Mouse (Mus musculus) hindbrain, embryonic 14.5 days (tissue): ENCODE results near the gene Akap1. TPM values are rescaled to one million over a fixed set of nuclear protein-coding genes. Genes with fewer than 3 reads are reported as not detected.

Source experiments
- ATAC-seq: fragments of 200-750 bp; cut with Nextera tagmentation; 2 replicates; pipeline ENCODE4 v1.8.0; 2017; ENCODE audit warnings: moderate number of reproducible peaks, mild to moderate bottlenecking, moderate TSS enrichment, moderate library complexity; ENCODE audit not compliant: low FRiP score
- DNase-seq: peaks from one replicate; pipeline ENCODE4 v3.0.0-alpha.2; 2015; ENCODE audit warnings: low spot score
- H3K27ac ChIP-seq: fragments of 300-500 bp; sonication (generic); 2 replicates; pipeline ENCODE4 v1.5.1; 2014; ENCODE audit warnings: mild to moderate bottlenecking, moderate library complexity
- H3K27me3 ChIP-seq: fragments of 300-500 bp; sonication (generic); 2 replicates; pipeline ENCODE4 v1.6.1; 2014; ENCODE audit warnings: mild to moderate bottlenecking, low read length, mixed read lengths; ENCODE audit not compliant: control insufficient read depth, insufficient read depth
- H3K36me3 ChIP-seq: fragments of 300-500 bp; sonication (generic); replicated peaks from 2 replicates; pipeline ENCODE4 v1.6.1; 2014; ENCODE audit not compliant: control insufficient read depth, insufficient read depth
- H3K4me1 ChIP-seq: fragments of 300-500 bp; sonication (generic); replicated peaks from 2 replicates; pipeline ENCODE4 v1.6.1; 2014; ENCODE audit warnings: antibody characterized with exemption, low read length, mixed read lengths; ENCODE audit not compliant: control insufficient read depth, insufficient read depth
- H3K4me2 ChIP-seq: fragments of 300-500 bp; sonication (generic); replicated peaks from 2 replicates; pipeline ENCODE4 v1.6.1; 2014; ENCODE audit warnings: mild to moderate bottlenecking, moderate library complexity
- H3K4me3 ChIP-seq: fragments of 300-500 bp; sonication (generic); replicated peaks from 2 replicates; pipeline ENCODE4 v1.5.1; 2014; ENCODE audit warnings: mild to moderate bottlenecking, low read length
- H3K9ac ChIP-seq: fragments of 300-500 bp; sonication (generic); 2 replicates; pipeline ENCODE4 v1.6.1; 2014
- H3K9me3 ChIP-seq: fragments of 300-500 bp; sonication (generic); 2 replicates; pipeline ENCODE4 v1.6.1; 2016; ENCODE audit warnings: low read length; ENCODE audit not compliant: control insufficient read depth
- WGBS: fragments of 180-500 bp; shearing (Covaris S2); extraction: QIAGEN DNeasy Blood & Tissue Kit; methylation state at CpG from one replicate; pipeline ENCODE4 v1.1.7; 2014; 5-methylcytosine and 5-hydroxymethylcytosine counted together
- polyA plus RNA-seq: library from polyadenylated mRNA; unstranded; fragments of >200 nt; fragmentation: Nextera tagmentation; extraction: Ambion mirVana; gene quantifications from 2 replicates; pipeline ENCODE4 v1.2.1, GENCODE M21; 2014

Akap1 gene
- polyA plus RNA-seq, 1 experiment from 2014 or later, result 26.0 TPM

DNA sequence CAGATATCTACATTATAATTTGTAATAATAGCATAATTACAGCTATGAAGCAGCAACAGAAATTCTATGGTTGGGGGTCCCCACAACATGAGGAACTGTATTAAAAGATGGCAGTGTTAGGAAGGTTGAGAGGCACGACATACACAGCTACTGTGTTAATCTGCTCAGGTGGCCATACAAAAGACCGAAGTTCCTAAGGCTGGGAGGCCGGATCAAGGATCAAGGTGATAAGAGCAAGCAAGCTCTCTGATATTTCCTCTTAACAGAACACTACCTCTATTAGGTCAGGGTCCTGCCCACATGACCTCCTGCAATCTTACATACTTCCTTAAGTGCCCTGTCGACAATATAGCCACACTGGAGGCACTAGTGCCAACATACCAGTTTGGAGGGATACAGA, 80.9 kb downstream of the Akap1 start:
- Histone ChIP-seq H3K4me2 (no peak overlapping the region), H3K9ac (no peak overlapping the region), H3K27ac (no peak overlapping the region), H3K9me3 (no peaks in the 10 kb centered on the region), H3K4me1 (no peaks in the 10 kb centered on the region), H3K4me3 (no peak overlapping the region), H3K36me3 (no peaks in the 10 kb centered on the region), H3K27me3 (no peaks in the 10 kb centered on the region)
- DNase-seq, result no peak
- no peak for ATAC-seq
- WGBS, result 92% methylated on average over 4 of the region's 4 CpGs

DNA sequence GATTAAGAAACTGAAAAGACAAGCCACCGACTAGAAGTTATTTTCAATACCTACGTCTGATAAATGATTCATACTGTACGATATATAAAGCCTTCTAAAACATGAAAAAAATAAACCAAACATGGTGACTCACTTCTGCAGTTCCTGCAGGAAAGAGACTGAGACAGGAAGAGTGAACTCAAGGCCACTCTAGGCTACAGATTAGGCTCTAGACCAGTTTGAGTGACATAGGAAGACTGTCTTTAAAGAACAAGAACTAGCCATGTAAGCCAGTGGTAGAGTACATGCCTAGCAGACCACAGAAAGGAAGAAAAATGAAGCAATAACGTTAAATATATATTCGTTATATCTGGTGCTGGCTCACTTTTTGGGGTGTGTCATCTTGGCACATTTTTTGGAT, 81.9 kb downstream of the Akap1 start:
- no peaks in the 10 kb centered on the region for H3K4me1 ChIP-seq
- no peak for ATAC-seq
- H3K36me3 ChIP-seq, result no peaks in the 10 kb centered on the region
- no peak overlapping the region for H3K4me3 ChIP-seq
- H3K27me3 ChIP-seq, result no peaks in the 10 kb centered on the region
- H3K9ac ChIP-seq, result no peak overlapping the region
- no peaks in the 10 kb centered on the region for H3K9me3 ChIP-seq
- no peak for DNase-seq
- H3K4me2 ChIP-seq, result no peak overlapping the region
- WGBS, result 91% methylated on average over 5 of the region's 5 CpGs
- no peak overlapping the region for H3K27ac ChIP-seq

Other genes starting within 250 kb of the Akap1 start
- 22.4 and 26.5 TPM in 2 replicates for gene Msi2, start 146.1 kb downstream of the Akap1 start, polyA plus RNA-seq
- 28.7 and 34.7 TPM in 2 replicates for gene Scpep1, start 90.9 kb upstream of the Akap1 start, polyA plus RNA-seq
- gene Elobl, start 102.3 kb upstream of the Akap1 start, polyA plus RNA-seq, result not detected in 2 replicates
- 16.9 and 21.5 TPM in 2 replicates for gene Coil, start 105.7 kb upstream of the Akap1 start, polyA plus RNA-seq
- 2.1 and 4.3 TPM in 2 replicates for gene Trim25, start 134.8 kb upstream of the Akap1 start, polyA plus RNA-seq
- 16.3 and 16.7 TPM in 2 replicates for gene Dgke, start 202.3 kb upstream of the Akap1 start, polyA plus RNA-seq
- gene Gm525, start 209.3 kb upstream of the Akap1 start, polyA plus RNA-seq, result not detected in 2 replicates